Mouse (Mus musculus) G1E-ER4 (cell line): ENCODE results near the gene Cacnb3. TPM values are rescaled to one million over a fixed set of nuclear protein-coding genes. Genes with fewer than 3 reads are reported as not detected.

ENCODE experiments used
- GATA1 ChIP-seq: IDR thresholded peaks from one replicate; pipeline ENCODE4 v1.8.0; 2012; ENCODE audit warnings: low read length, inconsistent platforms
- polyA plus RNA-seq: library from polyadenylated mRNA; stranded (reverse); fragments of >175 nt; gene quantifications from 2 replicates; pipeline ENCODE4 v1.2.3, GENCODE M21; 2012

Gene Cacnb3
- polyA plus RNA-seq, 1 experiment: 0.45 TPM

DNA sequence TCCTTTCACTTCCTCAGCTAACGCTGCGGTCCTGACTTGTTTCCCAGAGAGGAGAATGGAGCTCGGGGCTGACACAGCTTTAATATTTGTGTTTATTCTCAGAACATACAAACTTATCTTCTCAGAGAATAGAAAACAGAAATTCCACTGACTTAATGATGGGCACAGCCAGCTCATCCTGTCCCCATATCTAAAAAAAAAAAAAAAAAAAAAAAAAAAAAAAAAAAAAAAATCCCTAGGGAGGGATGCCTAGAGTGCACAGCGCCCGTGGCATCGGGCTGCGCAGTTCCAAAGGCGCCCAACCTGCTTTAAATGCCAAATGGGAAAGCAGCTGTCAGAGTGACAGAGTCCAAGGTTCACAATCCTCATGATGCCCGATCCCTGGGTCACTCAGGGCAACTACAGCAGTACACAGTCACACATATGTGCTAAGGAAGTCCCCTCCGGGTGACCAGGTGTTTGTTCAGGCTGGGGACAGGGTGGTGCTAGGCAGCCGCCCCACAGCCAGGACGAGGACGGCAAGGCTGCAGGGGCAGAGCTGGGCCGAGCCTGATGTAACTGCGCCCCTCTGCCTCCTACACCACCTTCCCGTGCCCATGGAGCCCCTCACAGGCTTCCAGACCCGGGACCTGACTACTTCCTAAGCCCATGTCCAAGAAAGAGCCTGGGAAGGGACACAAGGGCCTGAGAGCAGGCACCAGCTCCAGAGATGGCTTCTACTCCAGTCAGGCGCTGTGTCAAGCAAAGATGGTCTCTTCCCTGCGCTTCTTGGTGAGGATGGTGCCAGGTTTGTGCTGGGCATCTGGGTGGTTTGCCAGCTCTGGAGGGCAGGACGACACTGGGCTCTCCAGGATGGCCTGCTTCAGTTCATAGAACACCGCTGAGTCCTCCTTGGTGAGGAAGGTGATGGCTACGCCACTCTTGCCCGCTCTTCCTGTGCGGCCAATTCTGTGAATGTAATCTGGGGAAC, 14.7 kb downstream of the Cacnb3 start:
- no peak for TF ChIP-seq GATA1

DNA sequence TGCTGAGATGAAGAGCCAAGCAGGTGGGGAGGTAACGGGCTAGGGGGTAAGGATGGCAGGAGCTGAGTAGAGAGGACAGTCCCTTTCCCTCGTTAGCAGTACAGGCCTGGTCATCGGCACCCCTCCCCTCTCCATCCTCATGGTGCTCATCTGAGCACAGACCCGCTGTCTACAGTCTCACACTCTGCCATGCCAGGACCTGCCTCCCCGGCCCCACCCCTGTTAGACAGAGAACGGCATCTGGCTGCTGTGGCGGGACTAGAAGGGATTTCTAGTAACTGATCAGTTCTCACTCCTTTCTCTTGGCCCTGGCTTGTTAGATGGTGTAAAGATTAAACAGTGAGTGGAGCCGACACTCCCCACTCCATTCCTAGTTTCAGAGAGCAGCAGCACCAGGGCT, 16.1 kb downstream of the Cacnb3 start:
- TF ChIP-seq GATA1: no peak

DNA sequence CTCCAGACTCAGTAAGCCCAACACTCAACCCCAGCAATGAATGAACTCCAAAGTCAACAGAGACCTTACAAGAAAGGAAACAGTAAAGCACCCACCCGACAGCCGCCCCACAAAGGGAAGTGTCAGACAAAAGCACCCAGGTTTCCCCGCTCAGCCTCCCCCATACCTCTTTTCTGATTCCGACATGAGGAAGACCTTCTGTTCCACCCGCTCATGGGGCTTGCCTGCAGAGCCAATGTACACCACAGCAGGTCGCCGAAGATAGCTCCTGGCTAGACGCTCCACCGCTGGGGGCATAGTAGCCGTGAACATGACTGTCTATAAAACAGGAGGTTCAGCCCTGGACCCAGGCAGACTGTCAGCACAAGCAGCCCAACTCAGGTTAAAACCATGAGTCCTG, 16.7 kb downstream of the Cacnb3 start:
- TF ChIP-seq GATA1: no peak

DNA sequence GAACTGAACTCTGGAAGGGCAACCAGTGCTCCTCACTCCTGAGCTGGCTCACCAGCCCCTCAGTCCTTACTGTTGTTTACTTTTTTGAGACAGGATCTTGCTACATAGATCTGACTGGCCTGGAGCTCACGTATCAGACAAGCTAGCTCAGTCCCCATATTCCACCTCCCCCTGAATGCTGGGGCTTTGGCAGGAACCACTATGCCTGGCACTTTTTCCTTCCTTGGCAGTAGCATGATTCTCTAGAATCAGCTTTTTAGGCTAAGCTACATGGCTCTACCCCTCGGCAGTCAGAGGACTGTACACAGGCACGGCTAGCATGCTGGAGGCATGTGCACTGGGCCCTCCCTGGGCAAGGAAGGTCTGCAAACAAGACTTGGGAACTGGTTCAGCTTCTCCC, 17.4 kb downstream of the Cacnb3 start:
- TF ChIP-seq GATA1: no peak

DNA sequence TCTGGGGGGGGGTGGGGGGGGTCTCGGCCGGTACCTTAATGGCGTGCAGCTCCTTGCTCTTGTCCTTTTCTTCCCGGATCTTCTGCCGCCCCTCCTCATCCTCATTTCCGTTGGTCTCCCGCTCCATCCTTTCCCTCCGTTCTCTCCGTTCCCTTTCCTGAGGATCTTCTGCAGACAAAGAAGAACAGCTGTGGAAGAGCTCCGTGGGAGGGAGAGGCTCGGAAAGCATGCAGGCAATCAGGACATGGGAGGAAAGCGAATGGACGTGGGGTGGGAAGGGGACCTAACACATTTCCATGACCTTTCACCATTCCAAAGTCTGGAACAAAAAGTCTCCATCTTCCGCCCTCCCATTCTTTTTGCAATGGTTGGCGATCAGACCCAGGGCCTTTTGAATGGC, 20.8 kb downstream of the Cacnb3 start:
- no peak for TF ChIP-seq GATA1

DNA sequence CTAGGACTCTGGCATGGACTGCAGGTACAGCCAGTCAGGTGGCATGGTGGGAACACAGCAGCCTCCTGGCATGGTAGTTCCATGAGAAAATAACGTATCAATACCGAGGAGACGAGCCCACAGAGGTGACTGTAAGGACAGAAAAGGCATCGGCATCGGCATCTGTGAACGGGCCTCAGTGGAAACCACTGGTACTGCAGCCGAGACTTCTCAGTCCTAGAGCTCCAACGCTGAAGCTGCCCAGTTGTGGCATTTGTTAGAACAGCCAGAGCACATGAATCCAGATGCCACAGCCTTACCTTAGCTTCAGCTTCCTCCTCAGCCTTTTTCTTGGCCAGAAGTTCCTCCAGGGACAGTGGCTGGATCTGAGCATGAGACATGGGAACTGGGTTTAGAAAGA, 21.5 kb downstream of the Cacnb3 start:
- no peak for TF ChIP-seq GATA1

DNA sequence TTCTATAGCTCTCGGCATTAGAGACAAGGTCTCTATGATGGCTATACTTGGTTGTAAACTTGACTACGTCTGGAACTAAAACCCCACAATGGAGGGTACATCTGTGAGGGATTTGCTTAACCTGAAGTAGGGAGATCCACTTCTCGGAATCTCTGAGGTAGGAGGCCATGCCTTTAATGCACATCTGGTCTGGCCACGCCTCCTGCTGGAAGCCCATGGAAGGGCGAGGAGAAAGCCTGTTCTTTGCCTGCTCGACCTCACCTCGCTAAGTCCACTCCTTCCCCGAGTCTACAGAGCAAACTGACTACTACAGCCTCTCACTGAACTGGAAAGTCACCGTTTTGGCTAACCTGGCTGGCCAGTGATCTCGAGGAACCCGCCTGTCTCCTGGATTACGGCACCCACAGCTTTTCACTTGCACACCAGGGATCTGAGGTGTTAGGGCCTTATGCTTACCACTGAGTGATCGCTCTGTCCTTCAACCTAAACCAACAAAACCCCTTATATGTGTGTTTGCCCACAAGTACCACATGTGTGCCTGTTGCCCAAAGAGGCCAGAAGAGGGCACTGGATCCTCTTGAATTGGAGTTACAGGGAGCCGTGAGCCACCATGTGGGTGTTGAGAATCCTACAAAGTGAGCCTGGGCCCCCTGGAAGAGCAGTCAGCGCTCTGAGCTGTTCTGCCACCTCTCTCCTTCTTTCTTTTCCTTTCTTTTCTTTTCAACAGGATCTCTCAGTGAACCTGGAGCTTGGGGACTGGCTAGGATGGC, 26.5 kb downstream of the Cacnb3 start:
- no peak for TF ChIP-seq GATA1

DNA sequence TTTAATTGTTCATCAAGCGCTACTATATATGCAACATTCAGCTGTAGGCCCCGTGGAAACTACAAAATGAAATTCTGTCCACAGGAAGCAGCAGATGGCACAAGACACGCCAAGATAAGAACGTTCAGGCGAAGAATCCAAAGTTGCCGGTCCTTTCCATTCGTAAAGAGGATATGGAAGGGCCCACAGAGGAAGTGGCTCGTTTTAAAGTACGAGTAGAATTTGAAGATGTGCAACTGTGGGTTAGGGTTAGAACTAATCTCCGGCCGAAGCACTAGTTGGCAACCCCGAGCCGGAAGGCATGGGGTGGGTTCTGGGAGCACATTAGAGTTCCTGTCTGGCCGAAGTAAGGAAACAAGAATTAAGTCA, 31.5 kb downstream of the Cacnb3 start:
- TF ChIP-seq GATA1: peak; percentile 23

DNA sequence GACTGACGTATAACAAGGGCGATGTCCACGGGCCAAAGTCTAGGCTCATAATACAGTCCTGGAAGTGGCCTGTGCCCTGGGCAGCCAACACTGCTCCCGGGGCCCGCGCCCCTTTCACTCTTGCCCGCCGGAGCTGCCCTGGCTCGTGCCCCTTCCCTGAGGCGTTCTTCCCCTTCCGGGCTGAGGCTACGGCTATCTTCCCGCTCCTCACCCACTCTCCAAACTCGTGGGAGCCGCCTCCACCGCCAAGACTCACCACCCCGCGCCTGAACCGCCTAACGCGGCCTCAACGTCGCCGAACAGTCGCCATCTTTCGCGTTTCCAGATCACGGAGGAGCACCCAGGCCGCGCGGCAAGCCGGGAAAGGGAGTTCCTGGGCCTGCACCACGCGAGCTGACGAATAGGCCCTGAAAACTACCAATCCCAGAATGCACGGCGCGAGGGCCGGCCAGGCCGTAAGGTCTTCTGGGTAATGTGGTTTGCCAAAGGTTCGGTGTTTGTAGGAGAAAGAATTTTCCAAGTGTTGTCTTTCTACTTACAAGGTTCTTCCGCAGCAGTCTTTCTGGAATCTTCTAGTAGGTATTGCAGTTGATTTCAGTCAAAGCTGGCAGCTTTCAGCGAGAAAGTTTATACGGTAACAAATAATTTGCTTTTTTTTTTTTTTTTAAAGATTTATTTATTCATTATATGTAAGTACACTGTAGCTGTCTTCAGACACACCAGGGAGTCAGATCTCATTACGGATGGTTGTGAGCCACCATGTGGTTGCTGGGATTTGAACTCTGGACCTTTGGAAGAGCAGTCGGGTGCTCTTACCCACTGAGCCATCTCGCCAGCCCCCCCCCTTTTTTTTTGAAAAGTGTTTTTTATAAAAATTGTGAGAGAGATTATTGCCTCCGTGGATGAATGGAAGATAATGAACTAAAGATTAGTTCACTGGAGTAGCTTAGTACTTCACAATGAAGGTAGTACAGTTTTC, 32.2 kb downstream of the Cacnb3 start, which contains the start of gene Ddx23:
Gene Ddx23 (minus strand): TSS at position 328 of the 979 bp plus-strand sequence.
- no peak for TF ChIP-seq GATA1

DNA sequence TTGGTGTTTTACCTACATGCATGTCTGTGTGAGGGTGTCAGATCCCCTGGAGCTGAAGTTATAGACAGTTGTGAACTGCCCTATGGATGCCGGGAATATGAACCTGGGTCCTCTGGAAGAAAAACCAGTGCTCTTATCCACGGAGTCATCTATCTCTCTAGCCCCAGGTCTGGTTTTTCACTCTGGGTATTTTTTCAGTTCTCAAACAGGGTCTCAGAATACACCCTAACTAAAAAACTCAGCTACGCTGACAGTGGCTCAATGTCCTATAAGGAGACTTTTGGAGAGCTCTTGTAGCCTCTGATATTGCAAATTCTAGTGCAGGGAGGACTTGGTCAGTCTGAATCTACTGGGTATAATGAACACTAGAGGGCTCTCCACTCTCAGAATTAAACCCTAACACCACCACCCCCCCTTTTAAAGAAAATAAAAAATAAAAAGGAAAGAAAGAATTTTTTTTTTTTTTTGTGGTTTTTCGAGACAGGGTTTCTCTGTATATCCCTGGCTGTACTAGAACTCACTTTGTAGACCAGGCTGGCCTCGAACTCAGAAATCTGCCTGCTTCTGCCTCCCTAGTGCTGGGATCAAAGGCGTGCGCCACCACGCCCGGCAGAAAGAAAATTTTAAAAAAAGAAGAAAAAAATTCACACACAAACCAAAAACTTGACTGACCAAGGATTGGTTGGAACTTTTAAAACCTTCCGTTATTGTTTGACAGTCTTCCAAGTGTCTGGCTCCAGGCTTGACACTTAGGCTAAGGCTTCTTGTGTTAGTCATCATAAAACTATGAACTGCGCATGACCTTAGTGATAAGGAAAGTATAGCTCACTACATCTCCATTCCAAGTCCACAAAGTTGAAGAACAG, 33.6 kb downstream of the Cacnb3 start:
- no peak for TF ChIP-seq GATA1

DNA sequence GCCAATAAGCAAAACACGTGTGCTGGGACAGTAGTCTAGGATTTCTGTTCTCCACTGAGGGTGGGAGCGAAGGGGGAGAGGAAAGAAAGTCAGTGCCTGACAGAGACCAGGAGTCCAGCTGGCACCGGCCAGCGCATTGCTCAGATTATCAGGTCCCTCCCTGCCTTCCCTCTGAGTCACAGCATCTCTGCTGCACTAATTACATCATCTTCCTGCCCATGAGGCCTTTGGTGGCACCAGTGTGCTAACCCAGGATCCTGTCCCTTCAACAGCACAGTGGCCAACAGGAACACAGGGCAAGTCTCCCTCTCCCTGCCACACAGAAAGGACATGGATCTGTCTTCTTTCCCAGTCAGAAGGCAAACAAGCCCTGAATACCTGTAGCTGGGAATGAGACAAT, 42.0 kb downstream of the Cacnb3 start:
- TF ChIP-seq GATA1: no peak

DNA sequence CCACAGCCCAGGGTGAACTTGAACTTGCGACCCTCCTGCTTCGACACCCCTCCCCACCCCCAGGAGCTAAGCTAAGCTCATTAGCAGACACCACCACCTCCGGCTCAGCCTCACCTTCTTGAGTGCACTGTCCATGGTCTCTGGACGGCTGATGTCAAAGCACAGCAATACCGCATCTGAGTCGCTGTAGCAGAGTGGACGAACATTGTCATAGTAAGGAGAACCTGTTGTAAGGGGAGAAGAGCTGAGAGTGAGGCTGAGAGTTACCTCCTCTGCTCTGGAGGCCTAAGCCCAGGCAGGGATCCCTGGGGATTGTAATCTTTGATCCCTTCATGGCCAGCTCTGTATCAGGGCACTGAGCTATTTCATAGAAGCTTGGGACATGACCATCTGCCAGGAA, 43.1 kb downstream of the Cacnb3 start:
- no peak for TF ChIP-seq GATA1

DNA sequence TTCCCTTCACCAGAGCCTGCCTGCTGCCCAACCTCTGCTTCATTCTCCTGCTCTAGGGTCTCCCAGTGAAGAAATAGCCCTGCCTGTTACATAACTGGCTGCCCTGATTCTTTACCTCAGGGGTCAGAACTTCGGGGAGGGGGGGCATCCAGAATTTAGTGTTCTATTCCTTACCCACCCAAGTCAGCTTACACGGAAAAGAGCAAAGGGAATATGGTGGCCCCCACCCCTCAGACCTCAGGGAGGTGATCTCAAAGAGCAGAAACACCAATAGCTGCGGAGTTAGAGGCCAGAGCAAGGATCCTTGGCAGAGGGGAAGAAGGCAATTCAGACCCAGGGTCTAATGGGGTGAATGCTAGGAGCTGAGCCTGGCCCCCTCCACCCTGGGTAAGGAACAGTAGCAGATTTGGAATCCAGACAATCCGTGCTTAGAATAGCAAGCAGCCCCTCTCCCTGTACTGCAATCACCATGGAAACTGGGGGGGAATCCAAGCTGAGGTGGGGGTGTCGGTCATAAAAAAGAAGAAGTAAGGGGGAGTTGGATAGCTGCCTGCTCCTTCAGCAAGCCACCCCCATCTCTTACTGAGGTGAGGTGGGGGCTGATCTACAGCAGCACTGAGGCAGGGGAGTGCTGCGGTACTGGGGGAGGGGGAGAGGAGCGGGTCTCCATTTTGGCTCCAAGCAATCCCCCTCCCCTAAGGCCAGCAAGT, 43.8 kb downstream of the Cacnb3 start:
- TF ChIP-seq GATA1: no peak
